Mouse (Mus musculus): ENCODE data around the gene Dnajc10. TPM values are rescaled to one million over a fixed set of nuclear protein-coding genes. Genes with fewer than 3 reads are reported as not detected.

Gene Dnajc10
- polyA plus RNA-seq, 1 experiment from 2014 or later = 17.7 TPM

DNA sequence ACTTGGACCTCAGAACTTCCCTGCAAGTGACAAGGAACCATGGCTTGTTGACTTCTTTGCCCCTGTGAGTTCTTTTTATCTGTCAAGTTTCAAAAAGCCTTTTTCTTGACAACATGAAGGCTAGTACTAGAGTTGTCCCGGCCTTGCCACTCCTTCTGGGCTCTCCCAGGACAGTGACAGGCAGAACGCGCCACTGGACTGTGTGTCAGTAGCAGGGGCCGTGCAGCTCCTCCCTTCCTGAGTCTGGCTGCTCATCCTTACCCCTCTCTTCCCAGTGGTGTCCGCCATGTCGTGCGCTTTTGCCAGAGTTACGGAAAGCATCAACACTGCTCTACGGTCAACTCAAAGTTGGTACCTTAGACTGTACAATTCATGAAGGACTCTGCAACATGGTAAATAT, 25.3 kb downstream of the Dnajc10 start:
- no peaks in the 10 kb centered on the region for H3K4me1 ChIP-seq (replicated peaks)
- no peak overlapping the region for H3K4me3 ChIP-seq (replicated peaks)
- no peak overlapping the region for H3K27ac ChIP-seq (replicated peaks)
- 88% methylated on average over 9 of the region's 9 CpGs for WGBS (ENCODE audit: insufficient replicate concordance)
- H3K9ac ChIP-seq = no peak overlapping the region
- no peaks in the 10 kb centered on the region for H3K27me3 ChIP-seq
- no peak for ATAC-seq (ENCODE audit: insufficient read depth)
- H3K36me3 ChIP-seq (replicated peaks) = peaks cover 56% of the 10 kb centered on the region
- no peak overlapping the region for H3K4me2 ChIP-seq
- H3K9me3 ChIP-seq (replicated peaks) = no peaks in the 10 kb centered on the region

DNA sequence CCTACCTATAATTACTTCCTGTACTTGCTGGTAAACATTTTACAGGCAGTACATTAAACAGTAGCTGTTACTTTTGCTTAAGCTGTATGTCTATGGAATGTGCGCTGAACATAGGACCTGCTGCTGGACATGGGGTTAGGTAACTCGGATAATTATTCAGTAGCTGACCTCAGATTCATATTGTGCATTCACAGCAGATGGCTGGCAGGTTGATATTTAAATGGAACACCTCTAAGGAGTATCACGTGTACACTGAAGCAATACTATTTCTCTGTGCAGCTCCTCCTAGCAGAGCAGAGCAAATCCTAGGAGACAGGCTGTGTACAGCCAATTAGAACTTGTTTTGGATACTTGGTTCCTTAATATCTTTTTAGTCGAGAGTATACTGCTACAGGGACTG, 39.3 kb downstream of the Dnajc10 start:
- Histone ChIP-seq H3K4me1 (replicated peaks) (no peaks in the 10 kb centered on the region), H3K27me3 (no peaks in the 10 kb centered on the region), H3K9ac (no peak overlapping the region), H3K4me2 (no peak overlapping the region), H3K4me3 (replicated peaks) (no peak overlapping the region), H3K36me3 (replicated peaks) (peaks cover 15% of the 10 kb centered on the region), H3K27ac (replicated peaks) (no peak overlapping the region), H3K9me3 (replicated peaks) (no peaks in the 10 kb centered on the region)
- 74% methylated on average over 4 of the region's 4 CpGs for WGBS (ENCODE audit: insufficient replicate concordance)
- ATAC-seq (ENCODE audit: insufficient read depth) = no peak

GRCm38 (mm10) chr2:80356656-80357231, 41.5 kb downstream of the Dnajc10 start:
- no peak for ATAC-seq (ENCODE audit: insufficient read depth)
- Histone ChIP-seq H3K27ac (replicated peaks) (no peak overlapping the region), H3K9ac (no peak overlapping the region), H3K4me3 (replicated peaks) (no peak overlapping the region), H3K4me2 (no peak overlapping the region), H3K27me3 (no peaks in the 10 kb centered on the region), H3K4me1 (replicated peaks) (no peaks in the 10 kb centered on the region), H3K9me3 (replicated peaks) (no peaks in the 10 kb centered on the region), H3K36me3 (replicated peaks) (peaks cover 12% of the 10 kb centered on the region)
- WGBS (ENCODE audit: insufficient replicate concordance) = 55% methylated on average over 8 of the region's 8 CpGs

GRCm38 (mm10) chr2:80371458-80371857, 56.2 kb downstream of the Dnajc10 start:
- H3K27me3 ChIP-seq = no peaks in the 10 kb centered on the region
- no peak for ATAC-seq (ENCODE audit: insufficient read depth)
- H3K4me3 ChIP-seq (replicated peaks) = no peak overlapping the region
- H3K27ac ChIP-seq (replicated peaks) = no peak overlapping the region
- no peaks in the 10 kb centered on the region for H3K36me3 ChIP-seq (replicated peaks)
- WGBS (ENCODE audit: insufficient replicate concordance) = 70% methylated on average over 8 of the region's 8 CpGs
- no peaks in the 10 kb centered on the region for H3K9me3 ChIP-seq (replicated peaks)
- H3K4me2 ChIP-seq = no peak overlapping the region
- H3K4me1 ChIP-seq (replicated peaks) = no peaks in the 10 kb centered on the region
- H3K9ac ChIP-seq = no peak overlapping the region

- Histone ChIP-seq H3K36me3 (replicated peaks) (no peaks in the 10 kb centered on the region), H3K9me3 (replicated peaks) (no peaks in the 10 kb centered on the region; the same call in 1 of the 2 replicates), H3K4me2 (no peak overlapping the region), H3K9ac (no peak overlapping the region), H3K4me1 (replicated peaks) (no peaks in the 10 kb centered on the region), H3K27me3 (no peaks in the 10 kb centered on the region), H3K4me3 (replicated peaks) (no peak overlapping the region), H3K27ac (replicated peaks) (no peak overlapping the region)
- no peak for ATAC-seq (ENCODE audit: insufficient read depth)
Observed at GRCm38 (mm10) chr2:80374892-80375291, 59.6 kb downstream of the Dnajc10 start.

GRCm38 (mm10) chr2:80379848-80380247, 64.6 kb downstream of the Dnajc10 start:
- whole genome bisulfite sequencing (ENCODE audit: insufficient replicate concordance) = 63% methylated on average over 5 of the region's 5 CpGs
- no peaks in the 10 kb centered on the region; the same call in 1 of the 2 replicates for H3K9me3 ChIP-seq (replicated peaks)
- H3K4me1 ChIP-seq (replicated peaks) = no peaks in the 10 kb centered on the region
- no peak overlapping the region for H3K9ac ChIP-seq
- H3K36me3 ChIP-seq (replicated peaks) = no peaks in the 10 kb centered on the region
- H3K27ac ChIP-seq (replicated peaks) = no peak overlapping the region
- no peak overlapping the region for H3K4me2 ChIP-seq
- no peak for ATAC-seq (ENCODE audit: insufficient read depth)
- no peak overlapping the region for H3K4me3 ChIP-seq (replicated peaks)
- H3K27me3 ChIP-seq = no peaks in the 10 kb centered on the region

DNA sequence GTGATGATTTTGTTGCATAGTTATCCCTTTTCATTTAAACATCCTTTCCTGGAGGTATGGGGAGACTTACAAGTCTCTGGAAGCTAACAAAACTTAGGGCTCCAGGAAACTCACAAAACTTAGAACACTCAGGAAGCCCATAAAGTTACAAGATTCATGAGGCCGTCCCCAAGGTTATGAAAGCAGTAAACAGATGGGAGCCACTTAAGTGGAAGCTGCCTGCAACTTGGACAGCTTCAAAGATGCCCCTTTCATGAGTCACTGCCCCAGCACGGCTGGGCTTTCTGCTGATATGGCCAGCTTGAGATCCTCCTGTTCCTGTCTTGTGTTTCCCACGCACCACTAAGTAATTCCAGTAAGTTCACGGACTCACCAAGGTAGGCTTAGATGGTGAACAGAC, 69.2 kb downstream of the Dnajc10 start:
- H3K9me3 ChIP-seq (replicated peaks) = no peaks in the 10 kb centered on the region
- no peaks in the 10 kb centered on the region for H3K27me3 ChIP-seq
- H3K4me1 ChIP-seq (replicated peaks) = no peaks in the 10 kb centered on the region
- no peak overlapping the region for H3K4me3 ChIP-seq (replicated peaks)
- ATAC-seq (ENCODE audit: insufficient read depth) = no peak
- no peak overlapping the region for H3K27ac ChIP-seq (replicated peaks)
- H3K9ac ChIP-seq = no peak overlapping the region
- H3K36me3 ChIP-seq (replicated peaks) = no peaks in the 10 kb centered on the region
- no peak overlapping the region for H3K4me2 ChIP-seq
- 34% methylated on average over 4 of the region's 4 CpGs for WGBS (ENCODE audit: insufficient replicate concordance)

- Histone ChIP-seq H3K27ac (replicated peaks) (no peak overlapping the region), H3K9ac (no peak overlapping the region), H3K4me2 (no peak overlapping the region), H3K4me3 (replicated peaks) (no peak overlapping the region), H3K27me3 (no peaks in the 10 kb centered on the region), H3K36me3 (replicated peaks) (no peaks in the 10 kb centered on the region), H3K9me3 (replicated peaks) (no peaks in the 10 kb centered on the region), H3K4me1 (replicated peaks) (no peaks in the 10 kb centered on the region)
- 62% methylated on average over 2 of the region's 2 CpGs for WGBS (ENCODE audit: insufficient replicate concordance)
- ATAC-seq (ENCODE audit: insufficient read depth) = no peak
Observed at GRCm38 (mm10) chr2:80386255-80386654, 71.0 kb downstream of the Dnajc10 start.

- Histone ChIP-seq H3K4me3 (replicated peaks) (no peak overlapping the region), H3K27me3 (no peaks in the 10 kb centered on the region), H3K27ac (replicated peaks) (no peak overlapping the region), H3K4me1 (replicated peaks) (no peaks in the 10 kb centered on the region), H3K9ac (no peak overlapping the region), H3K36me3 (replicated peaks) (no peaks in the 10 kb centered on the region), H3K4me2 (no peak overlapping the region), H3K9me3 (replicated peaks) (no peaks in the 10 kb centered on the region)
- WGBS (ENCODE audit: insufficient replicate concordance) = 64% methylated on average over 9 of the region's 9 CpGs
- ATAC-seq (ENCODE audit: insufficient read depth) = no peak
Observed at GRCm38 (mm10) chr2:80387668-80388067, 72.4 kb downstream of the Dnajc10 start.

GRCm38 (mm10) chr2:80388341-80388740, 73.1 kb downstream of the Dnajc10 start:
- no peaks in the 10 kb centered on the region for H3K27me3 ChIP-seq
- no peaks in the 10 kb centered on the region for H3K4me1 ChIP-seq (replicated peaks)
- H3K36me3 ChIP-seq (replicated peaks) = no peaks in the 10 kb centered on the region
- H3K4me3 ChIP-seq (replicated peaks) = no peak overlapping the region
- no peak for ATAC-seq (ENCODE audit: insufficient read depth)
- H3K9me3 ChIP-seq (replicated peaks) = no peaks in the 10 kb centered on the region
- H3K9ac ChIP-seq = no peak overlapping the region
- WGBS (ENCODE audit: insufficient replicate concordance) = 58% methylated on average over 3 of the region's 3 CpGs
- H3K27ac ChIP-seq (replicated peaks) = no peak overlapping the region
- no peak overlapping the region for H3K4me2 ChIP-seq

DNA sequence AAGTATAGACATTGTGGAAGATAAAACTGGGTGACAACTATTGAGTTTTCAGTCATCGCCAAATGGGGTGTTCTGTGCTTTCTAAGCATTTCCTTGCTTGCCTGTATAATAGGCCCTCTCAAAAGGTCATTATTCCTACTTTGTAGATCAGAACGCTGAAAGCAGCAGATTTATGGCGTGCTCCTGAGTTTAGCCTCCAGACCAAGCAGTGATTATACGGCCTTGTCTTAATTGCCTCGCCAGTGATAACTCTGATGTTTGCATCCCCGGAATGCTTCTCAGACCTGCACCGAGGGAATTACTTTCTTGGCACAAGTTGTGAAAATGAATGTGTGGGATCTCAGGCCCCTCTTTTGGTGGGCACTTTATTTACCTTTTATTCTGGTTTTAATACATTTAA, 80.8 kb downstream of the Dnajc10 start:
- 47% methylated on average over 7 of the region's 7 CpGs for WGBS (ENCODE audit: insufficient replicate concordance)
- Histone ChIP-seq H3K4me1 (replicated peaks) (no peaks in the 10 kb centered on the region), H3K4me3 (replicated peaks) (no peak overlapping the region), H3K36me3 (replicated peaks) (no peaks in the 10 kb centered on the region), H3K27me3 (no peaks in the 10 kb centered on the region), H3K27ac (replicated peaks) (no peak overlapping the region), H3K9ac (no peak overlapping the region), H3K9me3 (replicated peaks) (no peaks in the 10 kb centered on the region), H3K4me2 (no peak overlapping the region)
- ATAC-seq (ENCODE audit: insufficient read depth) = no peak

GRCm38 (mm10) chr2:80396864-80397263, 81.6 kb downstream of the Dnajc10 start:
- Histone ChIP-seq H3K27me3 (no peaks in the 10 kb centered on the region), H3K9me3 (replicated peaks) (no peaks in the 10 kb centered on the region), H3K9ac (no peak overlapping the region), H3K4me1 (replicated peaks) (no peaks in the 10 kb centered on the region), H3K4me3 (replicated peaks) (no peak overlapping the region), H3K4me2 (no peak overlapping the region), H3K36me3 (replicated peaks) (no peaks in the 10 kb centered on the region), H3K27ac (replicated peaks) (no peak overlapping the region)
- no peak for ATAC-seq (ENCODE audit: insufficient read depth)
- 60% methylated on average over 3 of the region's 3 CpGs for WGBS (ENCODE audit: insufficient replicate concordance)

All from liver, embryonic 15.5 days (tissue).